Mouse (Mus musculus): ENCODE measurements around the gene Tent4a. TPM values are rescaled to one million over a fixed set of nuclear protein-coding genes. Genes with fewer than 3 reads are reported as not detected.

Tent4a gene
- polyA plus RNA-seq, 1 experiment from 2014 or later: 8.8 TPM

- DNase-seq (ENCODE audit: low spot score) (no peak), ATAC-seq (no peak)
- Histone ChIP-seq H3K4me3 (ENCODE audit: low read depth, low read length) (no peak overlapping the region), H3K9ac (ENCODE audit: low read length) (no peak overlapping the region), H3K36me3 (ENCODE audit: control insufficient read depth, insufficient read depth, low read length) (peaks cover 10% of the 10 kb centered on the region), H3K27ac (ENCODE audit: low read depth, low read length) (no peak overlapping the region), H3K27me3 (replicated peaks; ENCODE audit: control insufficient read depth, insufficient read depth, low read length) (no peaks in the 10 kb centered on the region), H3K4me1 (ENCODE audit: control insufficient read depth, insufficient read depth, low read length) (peaks cover 4% of the 10 kb centered on the region; the same call in 1 of the 2 replicates), H3K4me2 (ENCODE audit: low read length) (no peak overlapping the region), H3K9me3 (replicated peaks; ENCODE audit: control insufficient read depth, low read length) (no peaks in the 10 kb centered on the region)
- 92% methylated on average over 6 of the region's 6 CpGs for WGBS
Observed at GRCm38 (mm10) chr13:69517445-69517844, 17.0 kb downstream of the Tent4a start.

GRCm38 (mm10) chr13:69515091-69515490 is 19.3 kb downstream of the Tent4a start:
- no peak overlapping the region for H3K9ac ChIP-seq (ENCODE audit: low read length)
- no peak overlapping the region for H3K4me3 ChIP-seq (ENCODE audit: low read depth, low read length)
- no peaks in the 10 kb centered on the region for H3K9me3 ChIP-seq (replicated peaks; ENCODE audit: control insufficient read depth, low read length)
- no peak for ATAC-seq
- no peaks in the 10 kb centered on the region; the same call in 1 of the 2 replicates for H3K4me1 ChIP-seq (ENCODE audit: control insufficient read depth, insufficient read depth, low read length)
- no peak for DNase-seq (ENCODE audit: low spot score)
- H3K27me3 ChIP-seq (replicated peaks; ENCODE audit: control insufficient read depth, insufficient read depth, low read length): no peaks in the 10 kb centered on the region
- WGBS: 84% methylated on average over 3 of the region's 3 CpGs
- H3K36me3 ChIP-seq (ENCODE audit: control insufficient read depth, insufficient read depth, low read length): peaks cover 28% of the 10 kb centered on the region
- no peak overlapping the region for H3K4me2 ChIP-seq (ENCODE audit: low read length)
- no peak overlapping the region for H3K27ac ChIP-seq (ENCODE audit: low read depth, low read length)

GRCm38 (mm10) chr13:69509391-69510244 is 24.8 kb downstream of the Tent4a start:
- peak; percentile 83 for ATAC-seq
- DNase-seq (ENCODE audit: low spot score): peak; percentile 81

GRCm38 (mm10) chr13:69507666-69508065 is 26.8 kb downstream of the Tent4a start:
- H3K9me3 ChIP-seq (replicated peaks; ENCODE audit: control insufficient read depth, low read length): no peaks in the 10 kb centered on the region
- no peak overlapping the region for H3K9ac ChIP-seq (ENCODE audit: low read length)
- no peaks in the 10 kb centered on the region for H3K4me1 ChIP-seq (ENCODE audit: control insufficient read depth, insufficient read depth, low read length)
- WGBS: 97% methylated on average over 3 of the region's 3 CpGs
- no peaks in the 10 kb centered on the region for H3K27me3 ChIP-seq (replicated peaks; ENCODE audit: control insufficient read depth, insufficient read depth, low read length)
- DNase-seq (ENCODE audit: low spot score): no peak
- no peak for ATAC-seq
- peaks cover 88% of the 10 kb centered on the region for H3K36me3 ChIP-seq (ENCODE audit: control insufficient read depth, insufficient read depth, low read length)
- no peak overlapping the region for H3K4me3 ChIP-seq (ENCODE audit: low read depth, low read length)
- H3K27ac ChIP-seq (ENCODE audit: low read depth, low read length): no peak overlapping the region
- H3K4me2 ChIP-seq (ENCODE audit: low read length): no peak overlapping the region

More at GRCm38 (mm10) chr13:69509391-69510244, 24.8 kb downstream of the Tent4a start:
- Histone ChIP-seq H3K4me2 (ENCODE audit: low read length) (no peak overlapping the region), H3K4me3 (ENCODE audit: low read depth, low read length) (no peak overlapping the region), H3K4me1 (ENCODE audit: control insufficient read depth, insufficient read depth, low read length) (no peaks in the 10 kb centered on the region), H3K27me3 (replicated peaks; ENCODE audit: control insufficient read depth, insufficient read depth, low read length) (no peaks in the 10 kb centered on the region), H3K9ac (ENCODE audit: low read length) (no peak overlapping the region), H3K36me3 (ENCODE audit: control insufficient read depth, insufficient read depth, low read length) (peaks cover 74% of the 10 kb centered on the region), H3K27ac (ENCODE audit: low read depth, low read length) (no peak overlapping the region), H3K9me3 (replicated peaks; ENCODE audit: control insufficient read depth, low read length) (no peaks in the 10 kb centered on the region)
- 64% methylated on average over 9 of the region's 9 CpGs for WGBS

- no peak for ATAC-seq
- Histone ChIP-seq H3K36me3 (ENCODE audit: control insufficient read depth, insufficient read depth, low read length) (peaks cover 88% of the 10 kb centered on the region), H3K27me3 (replicated peaks; ENCODE audit: control insufficient read depth, insufficient read depth, low read length) (no peaks in the 10 kb centered on the region), H3K9me3 (replicated peaks; ENCODE audit: control insufficient read depth, low read length) (no peaks in the 10 kb centered on the region), H3K9ac (ENCODE audit: low read length) (no peak overlapping the region), H3K27ac (ENCODE audit: low read depth, low read length) (no peak overlapping the region), H3K4me2 (ENCODE audit: low read length) (no peak overlapping the region), H3K4me1 (ENCODE audit: control insufficient read depth, insufficient read depth, low read length) (no peaks in the 10 kb centered on the region), H3K4me3 (ENCODE audit: low read depth, low read length) (no peak overlapping the region)
- no peak for DNase-seq (ENCODE audit: low spot score)
- WGBS: 88% methylated on average over 12 of the region's 12 CpGs
Observed at GRCm38 (mm10) chr13:69506341-69507086, 27.9 kb downstream of the Tent4a start.

- no peak overlapping the region for H3K9ac ChIP-seq (ENCODE audit: low read length)
- 91% methylated on average over 5 of the region's 5 CpGs for WGBS
Observed at GRCm38 (mm10) chr13:69502863-69503262, 31.6 kb downstream of the Tent4a start.

GRCm38 (mm10) chr13:69502157-69502750 is 32.2 kb downstream of the Tent4a start:
- 95% methylated on average over 14 of the region's 14 CpGs for WGBS
- ATAC-seq: no peak

More at GRCm38 (mm10) chr13:69502863-69503262, 31.6 kb downstream of the Tent4a start:
- Histone ChIP-seq H3K4me3 (ENCODE audit: low read depth, low read length) (no peak overlapping the region), H3K36me3 (ENCODE audit: control insufficient read depth, insufficient read depth, low read length) (peaks cover 98% of the 10 kb centered on the region), H3K27me3 (replicated peaks; ENCODE audit: control insufficient read depth, insufficient read depth, low read length) (no peaks in the 10 kb centered on the region), H3K27ac (ENCODE audit: low read depth, low read length) (no peak overlapping the region), H3K9me3 (replicated peaks; ENCODE audit: control insufficient read depth, low read length) (no peaks in the 10 kb centered on the region), H3K4me2 (ENCODE audit: low read length) (no peak overlapping the region), H3K4me1 (ENCODE audit: control insufficient read depth, insufficient read depth, low read length) (no peaks in the 10 kb centered on the region)
- ATAC-seq (no peak), DNase-seq (ENCODE audit: low spot score) (no peak)

GRCm38 (mm10) chr13:69498276-69498675 is 36.1 kb downstream of the Tent4a start:
- no peak overlapping the region for H3K27ac ChIP-seq (ENCODE audit: low read depth, low read length)
- H3K9ac ChIP-seq (ENCODE audit: low read length): no peak overlapping the region
- ATAC-seq: no peak
- no peak for DNase-seq (ENCODE audit: low spot score)
- H3K36me3 ChIP-seq (ENCODE audit: control insufficient read depth, insufficient read depth, low read length): peaks cover 69% of the 10 kb centered on the region
- WGBS: 83% methylated on average over 5 of the region's 5 CpGs
- H3K4me2 ChIP-seq (ENCODE audit: low read length): no peak overlapping the region
- H3K9me3 ChIP-seq (replicated peaks; ENCODE audit: control insufficient read depth, low read length): no peaks in the 10 kb centered on the region
- no peaks in the 10 kb centered on the region for H3K4me1 ChIP-seq (ENCODE audit: control insufficient read depth, insufficient read depth, low read length)
- H3K27me3 ChIP-seq (replicated peaks; ENCODE audit: control insufficient read depth, insufficient read depth, low read length): no peaks in the 10 kb centered on the region
- H3K4me3 ChIP-seq (ENCODE audit: low read depth, low read length): no peak overlapping the region

More at GRCm38 (mm10) chr13:69502157-69502750, 32.2 kb downstream of the Tent4a start:
- DNase-seq (ENCODE audit: low spot score): no peak
- Histone ChIP-seq H3K9me3 (replicated peaks; ENCODE audit: control insufficient read depth, low read length) (no peaks in the 10 kb centered on the region), H3K4me2 (ENCODE audit: low read length) (no peak overlapping the region), H3K4me1 (ENCODE audit: control insufficient read depth, insufficient read depth, low read length) (no peaks in the 10 kb centered on the region), H3K9ac (ENCODE audit: low read length) (no peak overlapping the region), H3K27ac (ENCODE audit: low read depth, low read length) (no peak overlapping the region), H3K36me3 (ENCODE audit: control insufficient read depth, insufficient read depth, low read length) (peaks cover 98% of the 10 kb centered on the region), H3K27me3 (replicated peaks; ENCODE audit: control insufficient read depth, insufficient read depth, low read length) (no peaks in the 10 kb centered on the region), H3K4me3 (ENCODE audit: low read depth, low read length) (no peak overlapping the region)

Data from forebrain, embryonic 14.5 days (tissue).